Mouse (Mus musculus) ES-Bruce4 (cell line): ENCODE measurements around the gene Ostm1. TPM values are rescaled to one million over a fixed set of nuclear protein-coding genes. Genes with fewer than 3 reads are reported as not detected.

ENCODE experiments used
- H3K27ac ChIP-seq: 2 replicates; pipeline ENCODE4 v1.5.1; 2012; ENCODE audit warnings: low read length, inconsistent platforms; ENCODE audit not compliant: insufficient read depth
- H3K27me3 ChIP-seq: 2 replicates; pipeline ENCODE4 v1.6.1; 2012; ENCODE audit warnings: mild to moderate bottlenecking, low read length, inconsistent platforms; ENCODE audit not compliant: control insufficient read depth, poor library complexity, insufficient read depth, severe bottlenecking
- H3K36me3 ChIP-seq: 2 replicates; pipeline ENCODE4 v1.6.1; 2012; ENCODE audit warnings: inconsistent platforms, mild to moderate bottlenecking, low read length, moderate library complexity; ENCODE audit not compliant: control insufficient read depth, poor library complexity, insufficient read depth, severe bottlenecking
- H3K4me1 ChIP-seq: one replicate; pipeline ENCODE4 v1.8.1; 2011; ENCODE audit warnings: low read length; ENCODE audit not compliant: control insufficient read depth, insufficient read depth
- H3K4me3 ChIP-seq: 2 replicates; pipeline ENCODE4 v1.5.1; 2011; ENCODE audit warnings: low read depth, mild to moderate bottlenecking, low read length
- H3K9ac ChIP-seq: 2 replicates; pipeline ENCODE4 v1.6.1; 2012; ENCODE audit warnings: low read depth, mild to moderate bottlenecking, inconsistent platforms; ENCODE audit not compliant: poor library complexity, severe bottlenecking
- H3K9me3 ChIP-seq: replicated peaks from 2 replicates; pipeline ENCODE4 v1.6.1; 2012; ENCODE audit warnings: mild to moderate bottlenecking, low read length, inconsistent platforms; ENCODE audit not compliant: control insufficient read depth, poor library complexity, insufficient read depth, severe bottlenecking
- CTCF ChIP-seq: IDR thresholded peaks from one replicate; pipeline ENCODE4 v1.8.1; 2011; ENCODE audit warnings: low read depth, low read length
- EP300 ChIP-seq: IDR thresholded peaks from 2 replicates; pipeline ENCODE4 v1.6.1; 2011; ENCODE audit warnings: low read depth, low read length; ENCODE audit not compliant: insufficient read depth
- POLR2A ChIP-seq: IDR thresholded peaks from one replicate; pipeline ENCODE4 v1.8.1; 2011; ENCODE audit warnings: low read length; ENCODE audit not compliant: insufficient read depth
- polyA plus RNA-seq: library from polyadenylated mRNA; stranded (reverse); fragments of >200 nt; gene quantifications from 2 replicates; pipeline ENCODE4 v1.2.4, GENCODE M21; 2011; ENCODE audit warnings: low read depth; ENCODE audit not compliant: missing spikeins, insufficient read depth, insufficient read length

Ostm1 gene
- polyA plus RNA-seq, 1 experiment = 18.6 TPM

DNA sequence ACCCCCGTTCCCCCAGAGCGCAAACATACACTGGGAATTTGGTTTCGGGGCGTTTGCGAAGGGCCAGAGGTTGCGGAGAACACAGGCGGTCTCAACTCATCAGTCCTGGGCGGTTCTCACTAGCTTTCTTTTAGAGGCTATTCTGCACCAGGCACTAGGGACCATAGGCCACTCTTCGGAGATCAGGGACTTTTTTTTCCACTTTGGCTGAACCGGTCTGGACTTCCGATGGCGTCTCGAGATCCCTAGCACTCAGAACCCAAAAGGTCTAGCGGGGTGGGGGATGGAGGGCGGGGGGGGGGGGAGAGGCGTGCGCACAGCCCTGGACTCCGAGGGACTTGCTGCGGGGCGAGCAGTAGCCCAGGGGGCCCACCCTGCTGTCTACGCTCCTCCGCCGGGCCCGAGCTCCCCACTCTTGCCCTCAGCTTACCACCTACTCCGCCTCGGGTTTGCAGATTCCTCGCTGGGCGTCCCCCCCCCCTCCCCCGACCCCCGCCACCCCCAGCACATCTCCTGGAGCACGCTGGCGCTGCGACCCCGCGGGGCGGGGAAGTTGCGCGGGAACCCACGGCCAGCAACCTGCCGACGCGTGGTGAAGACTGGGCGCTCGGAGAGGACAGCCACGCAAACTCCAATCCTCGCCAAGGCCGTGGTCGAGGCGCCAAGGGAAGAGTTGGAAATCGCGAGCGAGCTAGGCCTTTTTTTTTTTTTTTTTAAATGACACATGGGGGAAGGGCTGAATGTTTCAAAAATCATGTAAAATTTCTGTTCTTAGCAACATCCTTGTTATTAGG lies 52.1 kb downstream of the Ostm1 start:
- H3K9ac ChIP-seq = peak overlapping the region; percentile 64
- TF ChIP-seq POLR2A = no peak
- no peak for TF ChIP-seq CTCF
- no peak for TF ChIP-seq EP300
- H3K9me3 ChIP-seq = peaks cover 5% of the 10 kb centered on the region
- H3K27me3 ChIP-seq = peaks cover 17% of the 10 kb centered on the region
- H3K36me3 ChIP-seq = no peaks in the 10 kb centered on the region
- no peaks in the 10 kb centered on the region for H3K4me1 ChIP-seq
- H3K27ac ChIP-seq = no peak overlapping the region
- peak overlapping the region; percentile 21; the same call in 1 of the 2 replicates for H3K4me3 ChIP-seq

- no peaks in the 10 kb centered on the region for H3K4me1 ChIP-seq
- no peaks in the 10 kb centered on the region for H3K36me3 ChIP-seq
- H3K27me3 ChIP-seq = peaks cover 17% of the 10 kb centered on the region
- H3K27ac ChIP-seq = no peak overlapping the region
- peaks cover 5% of the 10 kb centered on the region for H3K9me3 ChIP-seq
- no peak for TF ChIP-seq CTCF
- no peak for TF ChIP-seq POLR2A
- TF ChIP-seq EP300 = no peak
- no peak overlapping the region for H3K4me3 ChIP-seq
- H3K9ac ChIP-seq = no peak overlapping the region
Measured at GRCm38 (mm10) chr10:42636360-42637182, 52.9 kb downstream of the Ostm1 start.

GRCm38 (mm10) chr10:42637183-42637788 lies 53.7 kb downstream of the Ostm1 start:
- Histone ChIP-seq H3K4me3 (0 out of 2 replicates have a peak overlapping the region, but pooled peaks have one; percentile 17), H3K27ac (no peak overlapping the region), H3K36me3 (no peaks in the 10 kb centered on the region), H3K4me1 (no peaks in the 10 kb centered on the region), H3K27me3 (peaks cover 12% of the 10 kb centered on the region), H3K9me3 (peaks cover 5% of the 10 kb centered on the region), H3K9ac (no peak overlapping the region)
- TF ChIP-seq POLR2A = no peak
- TF ChIP-seq EP300 = no peak
- TF ChIP-seq CTCF = no peak

- Histone ChIP-seq H3K9me3 (peaks cover 1% of the 10 kb centered on the region), H3K27me3 (peaks cover 3% of the 10 kb centered on the region), H3K36me3 (no peaks in the 10 kb centered on the region), H3K4me1 (no peaks in the 10 kb centered on the region), H3K4me3 (no peak overlapping the region), H3K9ac (no peak overlapping the region), H3K27ac (no peak overlapping the region)
- TF ChIP-seq EP300 (no peak), CTCF (no peak), POLR2A (no peak)
Measured at GRCm38 (mm10) chr10:42639856-42640255, 56.2 kb downstream of the Ostm1 start.

DNA sequence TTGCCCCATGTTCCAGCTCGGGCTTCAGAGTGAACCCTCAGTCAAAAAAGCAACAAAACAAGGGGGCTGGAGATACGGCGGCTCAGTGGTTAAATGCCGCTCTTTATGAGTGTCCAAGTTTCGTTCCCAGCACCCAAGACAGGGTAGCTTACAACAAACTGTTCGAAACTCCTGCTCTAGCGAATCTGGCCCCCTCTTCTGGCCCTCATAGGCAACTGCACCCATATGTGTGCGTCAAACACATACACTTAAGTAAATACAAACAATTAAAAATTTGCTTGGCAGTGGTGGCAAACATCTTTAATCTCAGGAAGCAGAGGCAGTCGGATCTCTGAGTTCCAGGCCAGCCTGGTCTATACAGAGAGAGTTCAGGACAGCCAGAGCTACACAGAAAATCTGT lies 60.0 kb downstream of the Ostm1 start:
- Histone ChIP-seq H3K9ac (no peak overlapping the region), H3K9me3 (no peaks in the 10 kb centered on the region), H3K27ac (no peak overlapping the region), H3K4me1 (no peaks in the 10 kb centered on the region), H3K4me3 (no peak overlapping the region), H3K27me3 (no peaks in the 10 kb centered on the region), H3K36me3 (no peaks in the 10 kb centered on the region)
- TF ChIP-seq EP300 (no peak), CTCF (peak; percentile 48)
